Mouse (Mus musculus) right cerebral cortex, postnatal 10 days (tissue): ENCODE data around the gene Slc7a7.

Experiments
- DNase-seq, 2 experiments: peaks; one replicate each; pipeline ENCODE4 v3.0.0; 2021; ENCODE audit warnings: low spot score in 2 of 2

Slc7a7 gene

GRCm38 (mm10) chr14:54417623-54418081 is at the start of gene Slc7a7:
Slc7a7 (minus strand) TSS chr14:54417780.
- DNase-seq, result no peak

- peak; percentile 51 to 52 for DNase-seq
Observed at GRCm38 (mm10) chr14:54464293-54465005, 46.9 kb upstream of the Slc7a7 start.

GRCm38 (mm10) chr14:54463959-54464292 is 46.3 kb upstream of the Slc7a7 start, which contains the start of gene Lrp10:
Lrp10 (plus strand) TSS chr14:54464137.
- peak; percentile 86 to 89 for DNase-seq

- DNase-seq, result no peak
Observed at GRCm38 (mm10) chr14:54463108-54463958, 45.8 kb upstream of the Slc7a7 start.

GRCm38 (mm10) chr14:54462146-54462545 is 44.6 kb upstream of the Slc7a7 start:
- no peak for DNase-seq

- DNase-seq, result no peak
Observed at GRCm38 (mm10) chr14:54457907-54458569, 40.5 kb upstream of the Slc7a7 start.

- no peak for DNase-seq
Observed at GRCm38 (mm10) chr14:54454669-54455528, 37.3 kb upstream of the Slc7a7 start.

GRCm38 (mm10) chr14:54453566-54453965 is 36.0 kb upstream of the Slc7a7 start:
- no peak for DNase-seq

GRCm38 (mm10) chr14:54445476-54445875 is 27.9 kb upstream of the Slc7a7 start:
- no peak for DNase-seq

- DNase-seq, result peak in 1 of 2 experiments; percentile 55
Observed at GRCm38 (mm10) chr14:54443712-54444618, 26.4 kb upstream of the Slc7a7 start.

GRCm38 (mm10) chr14:54443196-54443595 is 25.6 kb upstream of the Slc7a7 start:
- no peak for DNase-seq

- DNase-seq, result no peak
Observed at GRCm38 (mm10) chr14:54442548-54442947, 25.0 kb upstream of the Slc7a7 start.

GRCm38 (mm10) chr14:54441365-54441764 is 23.8 kb upstream of the Slc7a7 start:
- DNase-seq, result no peak

- DNase-seq, result no peak
Observed at GRCm38 (mm10) chr14:54440538-54440937, 23.0 kb upstream of the Slc7a7 start.

- DNase-seq, result no peak
Observed at GRCm38 (mm10) chr14:54439610-54440009, 22.0 kb upstream of the Slc7a7 start.

- DNase-seq, result no peak
Observed at GRCm38 (mm10) chr14:54439155-54439554, 21.6 kb upstream of the Slc7a7 start.

GRCm38 (mm10) chr14:54435194-54435918 is 17.8 kb upstream of the Slc7a7 start:
- no peak for DNase-seq

- DNase-seq, result no peak
Observed at GRCm38 (mm10) chr14:54433941-54434531, 16.5 kb upstream of the Slc7a7 start.
